Mouse (Mus musculus): ENCODE results near the gene Fam83f.

DNA sequence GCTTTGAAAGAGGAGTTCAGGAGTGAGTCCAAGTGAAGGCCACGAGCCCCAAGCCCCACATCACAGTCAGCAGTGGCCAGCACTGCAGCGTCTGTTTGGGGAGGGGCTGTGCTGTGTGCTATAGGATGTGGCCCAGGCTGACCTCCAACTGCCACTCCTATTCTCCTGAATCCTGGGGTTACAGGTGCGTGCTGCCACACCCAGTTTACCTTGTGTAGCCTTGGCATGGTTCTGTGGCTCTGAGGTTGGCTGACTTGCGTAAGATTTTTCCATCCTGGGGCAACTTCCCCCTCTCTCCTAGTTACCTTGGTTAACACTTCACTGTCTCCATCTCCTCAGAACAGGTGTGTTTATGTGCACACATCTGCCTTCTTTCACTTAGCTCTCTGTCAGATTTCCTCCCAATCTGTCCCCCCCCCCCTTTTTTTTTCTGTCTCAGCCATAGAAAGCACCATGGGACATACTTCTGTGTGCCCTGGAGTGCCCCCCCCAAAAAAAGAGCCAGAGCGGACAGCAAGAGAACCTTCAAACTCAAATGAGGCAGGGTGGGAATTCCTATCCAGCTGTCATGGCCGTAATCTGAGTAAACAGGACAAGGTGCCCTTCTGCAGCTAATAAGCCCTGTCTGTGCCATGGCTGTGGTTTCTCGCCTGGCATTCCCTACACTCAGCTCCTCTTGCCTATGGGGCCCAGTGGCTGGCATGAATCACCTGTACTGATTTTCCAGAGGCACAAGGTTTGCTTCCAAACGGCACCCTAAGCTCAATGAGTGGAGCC is 30.0 kb downstream of the Fam83f start:
- no peak for TF ChIP-seq POLR2A (IDR thresholded peaks at IDR 0.05; ENCODE audit: borderline replicate concordance, insufficient read depth, low read length)
- no peak for TF ChIP-seq CTCF (IDR thresholded peaks at IDR 0.05; ENCODE audit: borderline replicate concordance, insufficient read depth, low read depth, low read length)
